Mouse (Mus musculus): ENCODE measurements around the gene Klk9. TPM values are rescaled to one million over a fixed set of nuclear protein-coding genes. Genes with fewer than 3 reads are reported as not detected.

The Klk9 gene
- polyA plus RNA-seq, 1 experiment from 2014 or later = not detected

- Histone ChIP-seq H3K4me1 (replicated peaks; ENCODE audit: control insufficient read depth, insufficient read depth, low read length) (no peaks in the 10 kb centered on the region), H3K4me2 (ENCODE audit: low read length) (no peak overlapping the region), H3K9me3 (ENCODE audit: control insufficient read depth, low read length) (no peaks in the 10 kb centered on the region), H3K27me3 (replicated peaks; ENCODE audit: control insufficient read depth, insufficient read depth, low read length) (no peaks in the 10 kb centered on the region; the same call in 1 of the 2 replicates), H3K4me3 (ENCODE audit: low read depth, low read length) (no peak overlapping the region), H3K9ac (ENCODE audit: low read length) (no peak overlapping the region), H3K27ac (ENCODE audit: low read depth) (no peak overlapping the region), H3K36me3 (ENCODE audit: control insufficient read depth, insufficient read depth, low read length) (no peaks in the 10 kb centered on the region)
- no peak for ATAC-seq (replicated peaks; ENCODE audit: low FRiP score, low TSS enrichment, low read depth)
- DNase-seq (ENCODE audit: low spot score) = no peak
- WGBS = 88% methylated on average over 11 of the region's 11 CpGs
Observed at GRCm38 (mm10) chr7:43781541-43781940, 10.2 kb upstream of the Klk9 start.

GRCm38 (mm10) chr7:43782275-43783265 lies 9.1 kb upstream of the Klk9 start:
- H3K9me3 ChIP-seq (ENCODE audit: control insufficient read depth, low read length) = no peaks in the 10 kb centered on the region
- H3K27me3 ChIP-seq (replicated peaks; ENCODE audit: control insufficient read depth, insufficient read depth, low read length) = no peaks in the 10 kb centered on the region; the same call in 1 of the 2 replicates
- ATAC-seq (replicated peaks; ENCODE audit: low FRiP score, low TSS enrichment, low read depth) = peak; percentile 63
- H3K4me2 ChIP-seq (ENCODE audit: low read length) = peak overlapping the region; percentile 53
- H3K4me1 ChIP-seq (replicated peaks; ENCODE audit: control insufficient read depth, insufficient read depth, low read length) = no peaks in the 10 kb centered on the region
- peak overlapping the region; percentile 6; the same call in 1 of the 2 replicates for H3K4me3 ChIP-seq (ENCODE audit: low read depth, low read length)
- H3K9ac ChIP-seq (ENCODE audit: low read length) = no peak overlapping the region
- H3K27ac ChIP-seq (ENCODE audit: low read depth) = no peak overlapping the region
- no peaks in the 10 kb centered on the region for H3K36me3 ChIP-seq (ENCODE audit: control insufficient read depth, insufficient read depth, low read length)
- 9% methylated on average over 36 of the region's 36 CpGs for WGBS
- DNase-seq (ENCODE audit: low spot score) = peak; percentile 98

GRCm38 (mm10) chr7:43785286-43785685 lies 6.4 kb upstream of the Klk9 start:
- no peaks in the 10 kb centered on the region for H3K4me1 ChIP-seq (replicated peaks; ENCODE audit: control insufficient read depth, insufficient read depth, low read length)
- no peaks in the 10 kb centered on the region for H3K9me3 ChIP-seq (ENCODE audit: control insufficient read depth, low read length)
- 78% methylated on average over 1 of the region's 1 CpGs for WGBS
- no peak overlapping the region for H3K27ac ChIP-seq (ENCODE audit: low read depth)
- DNase-seq (ENCODE audit: low spot score) (no peak), ATAC-seq (replicated peaks; ENCODE audit: low FRiP score, low TSS enrichment, low read depth) (no peak)
- no peak overlapping the region for H3K4me2 ChIP-seq (ENCODE audit: low read length)
- no peak overlapping the region for H3K9ac ChIP-seq (ENCODE audit: low read length)
- no peaks in the 10 kb centered on the region for H3K36me3 ChIP-seq (ENCODE audit: control insufficient read depth, insufficient read depth, low read length)
- no peak overlapping the region for H3K4me3 ChIP-seq (ENCODE audit: low read depth, low read length)
- no peaks in the 10 kb centered on the region; the same call in 1 of the 2 replicates for H3K27me3 ChIP-seq (replicated peaks; ENCODE audit: control insufficient read depth, insufficient read depth, low read length)

GRCm38 (mm10) chr7:43788096-43788495 lies 3.6 kb upstream of the Klk9 start:
- no peaks in the 10 kb centered on the region for H3K36me3 ChIP-seq (ENCODE audit: control insufficient read depth, insufficient read depth, low read length)
- H3K4me3 ChIP-seq (ENCODE audit: low read depth, low read length) = no peak overlapping the region
- DNase-seq (ENCODE audit: low spot score) = no peak
- H3K9me3 ChIP-seq (ENCODE audit: control insufficient read depth, low read length) = no peaks in the 10 kb centered on the region
- no peak for ATAC-seq (replicated peaks; ENCODE audit: low FRiP score, low TSS enrichment, low read depth)
- H3K27me3 ChIP-seq (replicated peaks; ENCODE audit: control insufficient read depth, insufficient read depth, low read length) = no peaks in the 10 kb centered on the region; the same call in 1 of the 2 replicates
- no peak overlapping the region for H3K27ac ChIP-seq (ENCODE audit: low read depth)
- no peak overlapping the region for H3K4me2 ChIP-seq (ENCODE audit: low read length)
- H3K9ac ChIP-seq (ENCODE audit: low read length) = no peak overlapping the region
- H3K4me1 ChIP-seq (replicated peaks; ENCODE audit: control insufficient read depth, insufficient read depth, low read length) = no peaks in the 10 kb centered on the region
- WGBS = 63% methylated on average over 3 of the region's 3 CpGs

- Histone ChIP-seq H3K36me3 (ENCODE audit: control insufficient read depth, insufficient read depth, low read length) (no peaks in the 10 kb centered on the region), H3K4me3 (ENCODE audit: low read depth, low read length) (no peak overlapping the region), H3K9ac (ENCODE audit: low read length) (no peak overlapping the region), H3K4me1 (replicated peaks; ENCODE audit: control insufficient read depth, insufficient read depth, low read length) (no peaks in the 10 kb centered on the region), H3K4me2 (ENCODE audit: low read length) (no peak overlapping the region), H3K9me3 (ENCODE audit: control insufficient read depth, low read length) (no peaks in the 10 kb centered on the region), H3K27me3 (replicated peaks; ENCODE audit: control insufficient read depth, insufficient read depth, low read length) (no peaks in the 10 kb centered on the region), H3K27ac (ENCODE audit: low read depth) (no peak overlapping the region)
- 61% methylated on average over 2 of the region's 2 CpGs for WGBS
- ATAC-seq (replicated peaks; ENCODE audit: low FRiP score, low TSS enrichment, low read depth) (no peak), DNase-seq (ENCODE audit: low spot score) (no peak)
Observed at GRCm38 (mm10) chr7:43789295-43789694, 2.4 kb upstream of the Klk9 start.

GRCm38 (mm10) chr7:43796355-43796754 lies 4.7 kb downstream of the Klk9 start:
- Histone ChIP-seq H3K27ac (ENCODE audit: low read depth) (no peak overlapping the region), H3K36me3 (ENCODE audit: control insufficient read depth, insufficient read depth, low read length) (no peaks in the 10 kb centered on the region), H3K9ac (ENCODE audit: low read length) (peak overlapping the region; percentile 22; the same call in 1 of the 2 replicates), H3K27me3 (replicated peaks; ENCODE audit: control insufficient read depth, insufficient read depth, low read length) (0 out of 2 replicates have a peak, but pooled peaks cover 5% of the 10 kb centered on the region), H3K4me1 (replicated peaks; ENCODE audit: control insufficient read depth, insufficient read depth, low read length) (0 out of 2 replicates have a peak, but pooled peaks cover 8% of the 10 kb centered on the region), H3K9me3 (ENCODE audit: control insufficient read depth, low read length) (no peaks in the 10 kb centered on the region), H3K4me2 (ENCODE audit: low read length) (peak overlapping the region; percentile 55), H3K4me3 (ENCODE audit: low read depth, low read length) (peak overlapping the region; percentile 39)
- no peak for ATAC-seq (replicated peaks; ENCODE audit: low FRiP score, low TSS enrichment, low read depth)
- WGBS = 5% methylated on average over 8 of the region's 8 CpGs
- DNase-seq (ENCODE audit: low spot score) = no peak

GRCm38 (mm10) chr7:43797333-43797769 lies 5.7 kb downstream of the Klk9 start, which contains the start of gene Klk8:
Gene Klk8, plus strand, starts transcription at chr7:43797577.
- peak within 1 kb of the TSS; percentile 39 for H3K4me3 ChIP-seq (ENCODE audit: low read depth, low read length)
- no peaks in the 10 kb centered on the region for H3K9me3 ChIP-seq (ENCODE audit: control insufficient read depth, low read length)
- H3K4me1 ChIP-seq (replicated peaks; ENCODE audit: control insufficient read depth, insufficient read depth, low read length) = 0 out of 2 replicates have a peak, but pooled peaks cover 8% of the 10 kb centered on the region
- ATAC-seq (replicated peaks; ENCODE audit: low FRiP score, low TSS enrichment, low read depth) (peak; percentile 77), DNase-seq (ENCODE audit: low spot score) (peak; percentile 71)
- WGBS = under 1% methylated on average over 28 of the region's 28 CpGs
- H3K27me3 ChIP-seq (replicated peaks; ENCODE audit: control insufficient read depth, insufficient read depth, low read length) = 0 out of 2 replicates have a peak, but pooled peaks cover 5% of the 10 kb centered on the region
- no peaks in the 10 kb centered on the region for H3K36me3 ChIP-seq (ENCODE audit: control insufficient read depth, insufficient read depth, low read length)
- H3K27ac ChIP-seq (ENCODE audit: low read depth) = no peak within 1 kb of the TSS
- H3K4me2 ChIP-seq (ENCODE audit: low read length) = peak within 1 kb of the TSS; percentile 55
- peak within 1 kb of the TSS; percentile 22 for H3K9ac ChIP-seq (ENCODE audit: low read length)

- WGBS = 39% methylated on average over 13 of the region's 13 CpGs
- 0 out of 2 replicates have a peak, but pooled peaks cover 5% of the 10 kb centered on the region for H3K27me3 ChIP-seq (replicated peaks; ENCODE audit: control insufficient read depth, insufficient read depth, low read length)
- peak overlapping the region; percentile 39 for H3K4me3 ChIP-seq (ENCODE audit: low read depth, low read length)
- peak overlapping the region; percentile 55 for H3K4me2 ChIP-seq (ENCODE audit: low read length)
- ATAC-seq (replicated peaks; ENCODE audit: low FRiP score, low TSS enrichment, low read depth) (peak; percentile 37; the same call in 1 of the 2 replicates), DNase-seq (ENCODE audit: low spot score) (no peak)
- H3K36me3 ChIP-seq (ENCODE audit: control insufficient read depth, insufficient read depth, low read length) = no peaks in the 10 kb centered on the region
- no peaks in the 10 kb centered on the region for H3K9me3 ChIP-seq (ENCODE audit: control insufficient read depth, low read length)
- H3K27ac ChIP-seq (ENCODE audit: low read depth) = no peak overlapping the region
- H3K4me1 ChIP-seq (replicated peaks; ENCODE audit: control insufficient read depth, insufficient read depth, low read length) = 0 out of 2 replicates have a peak, but pooled peaks cover 8% of the 10 kb centered on the region
- H3K9ac ChIP-seq (ENCODE audit: low read length) = no peak overlapping the region; the same call in 1 of the 2 replicates
Observed at GRCm38 (mm10) chr7:43797844-43798462, 6.3 kb downstream of the Klk9 start.

Measured in intestine, embryonic 14.5 days (tissue).